Comparison of ENCODE assay signal across 21 mouse cellular contexts in genomic region chr13:97960142-97960541, GRCm38 (mm10).
DNase-seq lines count a peak whose midpoint lies in the region; ATAC-seq and TF ChIP-seq lines count a peak whose summit lies in the region.
"Had no signal": no experiment of that assay in that cellular context is flagged by ENCODE, and none has a peak within 500 bp of the region (broad histone marks: within the 10 kb centered on the region; RNA-seq: fewer than 3 reads in every experiment).

No protein-coding gene starts in this region.

- ATAC-seq in forebrain, postnatal 0 days, result peak; percentile 76
- ATAC-seq in forebrain, embryonic 15.5 days (replicated peaks), result no peak
- peak; percentile 38; the same call in 1 of the 2 replicates for ATAC-seq in midbrain, postnatal 0 days (ENCODE audit: low FRiP score)
- no peak for ATAC-seq in midbrain, embryonic 16.5 days
- ATAC-seq: intestine, embryonic 15.5 days had no signal

- H3K4me3 ChIP-seq in forebrain, postnatal 0 days (ENCODE audit: low read depth, low read length), result no peak overlapping the region
- H3K4me3 ChIP-seq in forebrain, embryonic 15.5 days, result no peak overlapping the region
- H3K4me3 ChIP-seq in layer of hippocampus, adult 2 months, result no peak overlapping the region; the same call in 1 of the 2 replicates
- H3K4me3 ChIP-seq in midbrain, postnatal 0 days (ENCODE audit: low read depth, low read length), result no peak overlapping the region
- H3K4me3 ChIP-seq in midbrain, embryonic 16.5 days (ENCODE audit: low read depth, low read length), result no peak overlapping the region
- no peak overlapping the region for H3K4me3 ChIP-seq in cerebellum, adult 2 months (replicated peaks; ENCODE audit: insufficient read depth, low read depth, low read length)
- H3K4me3 ChIP-seq: heart, adult 2 months; heart, embryonic 10.5 days; heart, embryonic 13.5 days; intestine, embryonic 15.5 days had no signal

- H3K36me3 ChIP-seq in forebrain, postnatal 0 days (ENCODE audit: insufficient read depth), result no peaks in the 10 kb centered on the region
- H3K36me3 ChIP-seq in forebrain, embryonic 15.5 days, result no peaks in the 10 kb centered on the region
- peaks cover 1% of the 10 kb centered on the region; the same call in 1 of the 2 replicates for H3K36me3 ChIP-seq in midbrain, postnatal 0 days (ENCODE audit: insufficient read depth, low read length)
- H3K36me3 ChIP-seq in midbrain, embryonic 16.5 days (ENCODE audit: control insufficient read depth, insufficient read depth, low read length), result no peaks in the 10 kb centered on the region
- H3K36me3 ChIP-seq: heart, embryonic 10.5 days; heart, embryonic 13.5 days; intestine, embryonic 15.5 days had no signal

- H3K9me3 ChIP-seq in forebrain, postnatal 0 days (ENCODE audit: low read length), result no peaks in the 10 kb centered on the region
- H3K9me3 ChIP-seq in forebrain, embryonic 15.5 days, result no peaks in the 10 kb centered on the region
- H3K9me3 ChIP-seq in midbrain, postnatal 0 days (ENCODE audit: low read length), result no peaks in the 10 kb centered on the region
- no peaks in the 10 kb centered on the region for H3K9me3 ChIP-seq in midbrain, embryonic 16.5 days (replicated peaks; ENCODE audit: control insufficient read depth, low read length, poor library complexity, severe bottlenecking)
- H3K9me3 ChIP-seq: heart, embryonic 10.5 days; heart, embryonic 13.5 days; intestine, embryonic 15.5 days had no signal

- no peak overlapping the region for H3K9ac ChIP-seq in forebrain, postnatal 0 days
- no peak overlapping the region for H3K9ac ChIP-seq in forebrain, embryonic 15.5 days (replicated peaks)
- H3K9ac ChIP-seq in midbrain, postnatal 0 days (replicated peaks; ENCODE audit: low read length, poor library complexity, severe bottlenecking), result no peak overlapping the region
- H3K9ac ChIP-seq in midbrain, embryonic 16.5 days (ENCODE audit: low read depth, low read length), result no peak overlapping the region
- H3K9ac ChIP-seq: heart, embryonic 13.5 days; intestine, embryonic 15.5 days had no signal

- H3K27ac ChIP-seq in forebrain, postnatal 0 days (ENCODE audit: low read depth, low read length), result peak overlapping the region; percentile 85
- no peak overlapping the region for H3K27ac ChIP-seq in forebrain, embryonic 15.5 days (replicated peaks)
- H3K27ac ChIP-seq in layer of hippocampus, adult 2 months, result peak overlapping the region; percentile 72; the same call in 1 of the 2 replicates
- no peak overlapping the region for H3K27ac ChIP-seq in midbrain, postnatal 0 days (ENCODE audit: low read depth, low read length)
- no peak overlapping the region for H3K27ac ChIP-seq in midbrain, embryonic 16.5 days (ENCODE audit: low read length)
- no peak overlapping the region for H3K27ac ChIP-seq in cerebellum, adult 2 months (ENCODE audit: insufficient read depth, low read length)
- H3K27ac ChIP-seq: heart, adult 2 months; heart, embryonic 10.5 days; heart, embryonic 13.5 days; intestine, embryonic 15.5 days had no signal

- no peak for TF ChIP-seq POLR2A in cerebellum, adult 2 months (IDR thresholded peaks at IDR 0.05; ENCODE audit: borderline replicate concordance, insufficient read depth, low read length)

- H3K27me3 ChIP-seq in forebrain, postnatal 0 days (ENCODE audit: insufficient read depth, low read length), result no peaks in the 10 kb centered on the region
- H3K27me3 ChIP-seq in forebrain, embryonic 15.5 days, result no peaks in the 10 kb centered on the region
- H3K27me3 ChIP-seq in midbrain, postnatal 0 days (ENCODE audit: insufficient read depth, low read length), result no peaks in the 10 kb centered on the region
- no peaks in the 10 kb centered on the region for H3K27me3 ChIP-seq in midbrain, embryonic 16.5 days (ENCODE audit: control insufficient read depth, insufficient read depth, low read depth, low read length)
- H3K27me3 ChIP-seq in cerebellum, adult 2 months (ENCODE audit: control insufficient read depth, insufficient read depth, low read length), result no peaks in the 10 kb centered on the region; the same call in 1 of the 2 replicates
- H3K27me3 ChIP-seq: intestine, embryonic 15.5 days had no signal

- peaks cover 14% of the 10 kb centered on the region for H3K4me1 ChIP-seq in forebrain, postnatal 0 days (ENCODE audit: insufficient read depth)
- H3K4me1 ChIP-seq in forebrain, embryonic 15.5 days, result peaks cover 26% of the 10 kb centered on the region
- H3K4me1 ChIP-seq in midbrain, postnatal 0 days (ENCODE audit: insufficient read depth, low read length), result peaks cover 3% of the 10 kb centered on the region; the same call in 1 of the 2 replicates
- peaks cover 8% of the 10 kb centered on the region for H3K4me1 ChIP-seq in midbrain, embryonic 16.5 days (ENCODE audit: control insufficient read depth, insufficient read depth, low read length)
- H3K4me1 ChIP-seq in cerebellum, adult 2 months (ENCODE audit: control insufficient read depth, insufficient read depth, low read length), result peaks cover 7% of the 10 kb centered on the region; the same call in 1 of the 2 replicates

- peak; percentile 52 for DNase-seq in forebrain, postnatal 0 days
- DNase-seq in layer of hippocampus, adult 2 months (ENCODE audit: low spot score in 2 of 2), result no peak
- no peak for DNase-seq in layer of hippocampus, adult 8-10 months (ENCODE audit: low spot score in 2 of 2)
- no peak for DNase-seq in midbrain, postnatal 0 days (ENCODE audit: low spot score)
- no peak for DNase-seq in cerebellum, adult 2 months
- DNase-seq: adrenal gland, adult 2 months; adrenal gland, postnatal 14 days; B cell, adult 2 months; cerebellum, adult 11 months; cerebellum, adult 8-10 months; cerebellum, postnatal 36 days; gastrocnemius, postnatal 10 days; gastrocnemius, postnatal 36 days; heart, adult 2 months; heart, postnatal 14 days; heart, postnatal 4 days had no signal

- no peak overlapping the region; the same call in 1 of the 2 replicates for H3K4me2 ChIP-seq in forebrain, postnatal 0 days (ENCODE audit: low read depth)
- H3K4me2 ChIP-seq in forebrain, embryonic 15.5 days (replicated peaks), result no peak overlapping the region
- no peak overlapping the region for H3K4me2 ChIP-seq in midbrain, postnatal 0 days (ENCODE audit: low read depth, low read length, poor library complexity, severe bottlenecking)
- H3K4me2 ChIP-seq in midbrain, embryonic 16.5 days (ENCODE audit: low read length), result no peak overlapping the region
- H3K4me2 ChIP-seq: heart, embryonic 13.5 days; intestine, embryonic 15.5 days had no signal

- WGBS in forebrain, postnatal 0 days, result 31% methylated on average over 4 of the region's 4 CpGs
- WGBS in forebrain, embryonic 15.5 days, result 57% methylated on average over 4 of the region's 4 CpGs
- WGBS in midbrain, postnatal 0 days, result 38% methylated on average over 4 of the region's 4 CpGs
- WGBS in midbrain, embryonic 16.5 days, result 54% methylated on average over 4 of the region's 4 CpGs
- 70% methylated on average over 4 of the region's 4 CpGs for WGBS in cerebellum, adult 2 months

- TF ChIP-seq CTCF in forebrain, postnatal 0 days (IDR thresholded peaks at IDR 0.05; ENCODE audit: low read depth), result no peak
- TF ChIP-seq CTCF in layer of hippocampus, adult 2 months (conservative IDR thresholded peaks at IDR 0.05), result no peak
- no peak for TF ChIP-seq CTCF in midbrain, postnatal 0 days (IDR thresholded peaks at IDR 0.05)
- TF ChIP-seq CTCF in cerebellum, adult 2 months (IDR thresholded peaks at IDR 0.05; ENCODE audit: borderline replicate concordance, insufficient read depth, low read depth, low read length), result no peak

Comparison
In these comparisons a context has a peak if more than half of its experiments do, and no peak if none do; other contexts are left out.
1. ATAC-seq: peak in forebrain, postnatal 0 days (single experiment) and midbrain, postnatal 0 days (single experiment); none in forebrain, embryonic 15.5 days (single experiment) and midbrain, embryonic 16.5 days (single experiment).
2. H3K27ac ChIP-seq: peak in forebrain, postnatal 0 days (single experiment) and layer of hippocampus, adult 2 months (single experiment); none in forebrain, embryonic 15.5 days (single experiment), midbrain, postnatal 0 days (single experiment), midbrain, embryonic 16.5 days (single experiment) and cerebellum, adult 2 months (single experiment).